Mouse (Mus musculus) forebrain, embryonic 15.5 days (tissue): ENCODE measurements at regions not wholly inside any gene's neighbourhood (a gene's known extent, or its start where the extent isn't known, plus 50 kb on each side); places are given as distances from the start of the nearest gene placed in this dataset.
A peak's percentile ranks its signal among the peaks of the same experiment; 100 is the strongest.

Experiments
- ATAC-seq: fragments of 200-750 bp; cut with Nextera tagmentation; replicated peaks from 2 replicates; pipeline ENCODE4 v1.8.0; 2017; ENCODE audit warnings: mild to moderate bottlenecking, moderate TSS enrichment, moderate library complexity
- H3K27ac ChIP-seq: fragments of 300-500 bp; sonication (generic); replicated peaks from 2 replicates; pipeline ENCODE4 v1.5.1; 2015; ENCODE audit warnings: mild to moderate bottlenecking, inconsistent platforms
- H3K27me3 ChIP-seq: fragments of 300-500 bp; sonication (generic); 2 replicates; pipeline ENCODE4 v1.6.1; 2015; ENCODE audit warnings: inconsistent platforms
- H3K36me3 ChIP-seq: fragments of 300-500 bp; sonication (generic); 2 replicates; pipeline ENCODE4 v1.6.1; 2015; ENCODE audit warnings: mild to moderate bottlenecking, inconsistent platforms
- H3K4me1 ChIP-seq: fragments of 300-500 bp; sonication (generic); 2 replicates; pipeline ENCODE4 v1.6.1; 2015; ENCODE audit warnings: inconsistent platforms
- H3K4me2 ChIP-seq: fragments of 300-500 bp; sonication (generic); replicated peaks from 2 replicates; pipeline ENCODE4 v1.6.1; 2015; ENCODE audit warnings: mild to moderate bottlenecking, inconsistent platforms
- H3K4me3 ChIP-seq: fragments of 300-500 bp; sonication (generic); 2 replicates; pipeline ENCODE4 v1.5.1; 2015; ENCODE audit warnings: mild to moderate bottlenecking, inconsistent platforms
- H3K9ac ChIP-seq: fragments of 300-500 bp; sonication (generic); replicated peaks from 2 replicates; pipeline ENCODE4 v1.6.1; 2015; ENCODE audit warnings: mild to moderate bottlenecking, inconsistent platforms
- H3K9me3 ChIP-seq: fragments of 300-500 bp; sonication (generic); 2 replicates; pipeline ENCODE4 v1.6.1; 2016; ENCODE audit warnings: inconsistent platforms
- WGBS: fragments of 180-500 bp; shearing (Covaris S2); methylation state at CpG from one replicate; pipeline ENCODE4 v1.1.7; 2015; ENCODE audit warnings: mixed read lengths; 5-methylcytosine and 5-hydroxymethylcytosine counted together

- H3K4me2 ChIP-seq = no peak overlapping the region
- H3K27me3 ChIP-seq = no peaks in the 10 kb centered on the region
- no peak overlapping the region for H3K4me3 ChIP-seq
- ATAC-seq = no peak; the same call in 1 of the 2 replicates
- H3K9me3 ChIP-seq = no peaks in the 10 kb centered on the region
- 80% methylated on average over 3 of the region's 3 CpGs for WGBS
- no peak overlapping the region for H3K27ac ChIP-seq
- no peaks in the 10 kb centered on the region for H3K4me1 ChIP-seq
- H3K9ac ChIP-seq = no peak overlapping the region
- no peaks in the 10 kb centered on the region for H3K36me3 ChIP-seq
Observed at GRCm38 (mm10) chr1:12345439-12345819, 931.5 kb downstream of the A830018L16Rik start.

GRCm38 (mm10) chr1:12354531-12354930 lies 940.6 kb downstream of the A830018L16Rik start:
- H3K9me3 ChIP-seq = no peaks in the 10 kb centered on the region
- no peak overlapping the region for H3K4me2 ChIP-seq
- no peaks in the 10 kb centered on the region for H3K4me1 ChIP-seq
- H3K27me3 ChIP-seq = no peaks in the 10 kb centered on the region
- H3K4me3 ChIP-seq = no peak overlapping the region
- H3K9ac ChIP-seq = no peak overlapping the region
- no peak for ATAC-seq
- no peaks in the 10 kb centered on the region for H3K36me3 ChIP-seq
- no peak overlapping the region for H3K27ac ChIP-seq

- no peak overlapping the region for H3K9ac ChIP-seq
- H3K27me3 ChIP-seq = no peaks in the 10 kb centered on the region
- no peaks in the 10 kb centered on the region for H3K4me1 ChIP-seq
- no peaks in the 10 kb centered on the region for H3K36me3 ChIP-seq
- no peak overlapping the region for H3K4me3 ChIP-seq
- no peak for ATAC-seq
- no peak overlapping the region for H3K4me2 ChIP-seq
- H3K27ac ChIP-seq = no peak overlapping the region
- 84% methylated on average over 6 of the region's 6 CpGs for WGBS
- H3K9me3 ChIP-seq = no peaks in the 10 kb centered on the region
Observed at GRCm38 (mm10) chr1:12367872-12368271, 954.0 kb downstream of the A830018L16Rik start.

GRCm38 (mm10) chr1:12372968-12373367 lies 959.1 kb downstream of the A830018L16Rik start:
- H3K27ac ChIP-seq = no peak overlapping the region
- no peaks in the 10 kb centered on the region for H3K4me1 ChIP-seq
- no peak overlapping the region for H3K4me2 ChIP-seq
- no peak for ATAC-seq
- H3K36me3 ChIP-seq = no peaks in the 10 kb centered on the region
- no peak overlapping the region for H3K9ac ChIP-seq
- no peak overlapping the region for H3K4me3 ChIP-seq
- no peaks in the 10 kb centered on the region for H3K9me3 ChIP-seq
- H3K27me3 ChIP-seq = no peaks in the 10 kb centered on the region

- H3K27ac ChIP-seq = no peak overlapping the region
- WGBS = 15% methylated on average over 7 of the region's 7 CpGs
- H3K4me3 ChIP-seq = no peak overlapping the region
- no peak overlapping the region for H3K9ac ChIP-seq
- no peaks in the 10 kb centered on the region for H3K36me3 ChIP-seq
- H3K27me3 ChIP-seq = 0 out of 2 replicates have a peak, but pooled peaks cover 3% of the 10 kb centered on the region
- no peak overlapping the region for H3K4me2 ChIP-seq
- no peak for ATAC-seq
- no peaks in the 10 kb centered on the region for H3K9me3 ChIP-seq
- peaks cover 9% of the 10 kb centered on the region; the same call in 1 of the 2 replicates for H3K4me1 ChIP-seq
Observed at GRCm38 (mm10) chr1:12398146-12398884, 984.4 kb downstream of the A830018L16Rik start.

- H3K27ac ChIP-seq = no peak overlapping the region
- H3K36me3 ChIP-seq = no peaks in the 10 kb centered on the region
- ATAC-seq = no peak
- 0 out of 2 replicates have a peak, but pooled peaks cover 2% of the 10 kb centered on the region for H3K4me1 ChIP-seq
- no peak overlapping the region for H3K4me2 ChIP-seq
- 84% methylated on average over 4 of the region's 4 CpGs for WGBS
- H3K9me3 ChIP-seq = no peaks in the 10 kb centered on the region
- H3K9ac ChIP-seq = no peak overlapping the region
- peaks cover 41% of the 10 kb centered on the region for H3K27me3 ChIP-seq
- H3K4me3 ChIP-seq = no peak overlapping the region
Observed at GRCm38 (mm10) chr1:12405391-12406270, 991.7 kb downstream of the A830018L16Rik start.

GRCm38 (mm10) chr1:12409738-12410523 lies 996.0 kb downstream of the A830018L16Rik start:
- 0 out of 2 replicates have a peak, but pooled peaks cover 2% of the 10 kb centered on the region for H3K4me1 ChIP-seq
- H3K9ac ChIP-seq = no peak overlapping the region
- no peak overlapping the region for H3K27ac ChIP-seq
- 13% methylated on average over 6 of the region's 6 CpGs for WGBS
- H3K4me3 ChIP-seq = no peak overlapping the region
- H3K4me2 ChIP-seq = no peak overlapping the region
- H3K36me3 ChIP-seq = no peaks in the 10 kb centered on the region
- peaks cover 54% of the 10 kb centered on the region for H3K27me3 ChIP-seq
- H3K9me3 ChIP-seq = no peaks in the 10 kb centered on the region
- peak; percentile 96 for ATAC-seq

GRCm38 (mm10) chr1:12410524-12410886 lies 996.6 kb downstream of the A830018L16Rik start:
- H3K9ac ChIP-seq = no peak overlapping the region
- 0 out of 2 replicates have a peak, but pooled peaks cover 2% of the 10 kb centered on the region for H3K4me1 ChIP-seq
- H3K4me2 ChIP-seq = no peak overlapping the region
- H3K9me3 ChIP-seq = no peaks in the 10 kb centered on the region
- ATAC-seq = peak; percentile 65
- no peak overlapping the region for H3K27ac ChIP-seq
- H3K36me3 ChIP-seq = no peaks in the 10 kb centered on the region
- H3K4me3 ChIP-seq = no peak overlapping the region
- H3K27me3 ChIP-seq = peaks cover 48% of the 10 kb centered on the region

- Histone ChIP-seq H3K27me3 (no peaks in the 10 kb centered on the region), H3K4me3 (no peak overlapping the region), H3K9ac (no peak overlapping the region), H3K36me3 (no peaks in the 10 kb centered on the region), H3K4me2 (no peak overlapping the region), H3K27ac (no peak overlapping the region), H3K4me1 (no peaks in the 10 kb centered on the region), H3K9me3 (no peaks in the 10 kb centered on the region)
- WGBS = 74% methylated on average over 2 of the region's 2 CpGs
- no peak for ATAC-seq
Observed at GRCm38 (mm10) chr1:12424510-12424909, 1010.6 kb downstream of the A830018L16Rik start.

GRCm38 (mm10) chr1:12437894-12438293 lies 1024.0 kb downstream of the A830018L16Rik start:
- Histone ChIP-seq H3K4me2 (no peak overlapping the region), H3K4me1 (no peaks in the 10 kb centered on the region), H3K9me3 (no peaks in the 10 kb centered on the region), H3K4me3 (no peak overlapping the region), H3K36me3 (no peaks in the 10 kb centered on the region), H3K27me3 (no peaks in the 10 kb centered on the region), H3K9ac (no peak overlapping the region), H3K27ac (no peak overlapping the region)
- ATAC-seq = no peak
- 83% methylated on average over 2 of the region's 2 CpGs for WGBS

- 91% methylated on average over 2 of the region's 2 CpGs for WGBS
- no peak for ATAC-seq
- no peaks in the 10 kb centered on the region for H3K27me3 ChIP-seq
- no peak overlapping the region for H3K4me3 ChIP-seq
- H3K4me2 ChIP-seq = no peak overlapping the region
- H3K36me3 ChIP-seq = no peaks in the 10 kb centered on the region
- no peak overlapping the region for H3K9ac ChIP-seq
- H3K4me1 ChIP-seq = no peaks in the 10 kb centered on the region
- H3K27ac ChIP-seq = no peak overlapping the region
- no peaks in the 10 kb centered on the region for H3K9me3 ChIP-seq
Observed at GRCm38 (mm10) chr1:12466255-12466654, 1052.3 kb downstream of the A830018L16Rik start.
